Mouse (Mus musculus) G1E (cell line): Measurements from ENCODE around the gene Pi4k2a. TPM values are rescaled to one million over a fixed set of nuclear protein-coding genes. Genes with fewer than 3 reads are reported as not detected.

Experiments
- ATAC-seq: 2 replicates; pipeline ENCODE4 v1.8.0; 2016; ENCODE audit warnings: mild to moderate bottlenecking; ENCODE audit not compliant: insufficient number of reproducible peaks, poor library complexity, low FRiP score, severe bottlenecking; ENCODE audit errors: extremely low read depth
- DNase-seq: peaks from one replicate; pipeline ENCODE4 v3.0.0; 2012; ENCODE audit warnings: low spot score
- H3K27me3 ChIP-seq: 2 replicates; pipeline ENCODE4 v1.6.1; 2012; ENCODE audit warnings: mild to moderate bottlenecking, low read length, inconsistent platforms; ENCODE audit not compliant: insufficient read depth
- H3K36me3 ChIP-seq: replicated peaks from 2 replicates; pipeline ENCODE3; 2012; ENCODE audit warnings: mild to moderate bottlenecking, inconsistent platforms
- H3K4me1 ChIP-seq: 2 replicates; pipeline ENCODE4 v1.6.1; 2012; ENCODE audit warnings: low read depth, low read length, inconsistent platforms, mixed read lengths; ENCODE audit not compliant: insufficient read depth
- H3K4me3 ChIP-seq: 2 replicates; pipeline ENCODE4 v1.5.1; 2012; ENCODE audit warnings: low read depth, mild to moderate bottlenecking, inconsistent platforms, low read length, moderate library complexity, mixed read lengths
- H3K9me3 ChIP-seq: replicated peaks from 2 replicates; pipeline ENCODE4 v1.6.1; 2012; ENCODE audit warnings: inconsistent platforms
- CTCF ChIP-seq: IDR thresholded peaks from 2 replicates; pipeline ENCODE4 v1.5.1; 2012; ENCODE audit warnings: low read depth, low read length, inconsistent platforms, mixed read lengths
- GATA1 ChIP-seq: IDR thresholded peaks from 2 replicates; pipeline ENCODE4 v1.6.1; 2012; ENCODE audit warnings: borderline replicate concordance, low read length, inconsistent platforms, mixed read lengths
- GATA2 ChIP-seq: IDR thresholded peaks from 2 replicates; pipeline ENCODE4 v1.6.1; 2012; ENCODE audit warnings: low read depth, low read length, inconsistent platforms, borderline replicate concordance
- POLR2AphosphoS5 ChIP-seq: IDR thresholded peaks from 2 replicates; pipeline ENCODE4 v1.6.1; 2012; ENCODE audit warnings: low read depth, low read length, inconsistent platforms; ENCODE audit not compliant: insufficient replicate concordance
- TAL1 ChIP-seq: conservative IDR thresholded peaks from 2 replicates; pipeline ENCODE4 v1.6.1; 2012; ENCODE audit warnings: low read depth, low read length, inconsistent platforms, mixed read lengths
- polyA plus RNA-seq: library from polyadenylated mRNA; stranded (reverse); fragments of >175 nt; gene quantifications from 2 replicates; pipeline ENCODE4 v1.2.3, GENCODE M21; 2012
- total RNA-seq, 2 experiments: library from RNA; stranded (forward) in 1 of 2; stranded (reverse) in 1 of 2; fragments of 200-1000 nt in 1 of 2; fragments of >200 nt in 1 of 2; fragmentation: Nextera tagmentation in 1 of 2; gene quantifications; 2 replicates each; pipeline ENCODE4 v1.2.3; 2014 to 2017

Pi4k2a gene
- total and polyA plus RNA-seq, 3 experiments: 5.5 to 14.5 (median 10.7) TPM

DNA sequence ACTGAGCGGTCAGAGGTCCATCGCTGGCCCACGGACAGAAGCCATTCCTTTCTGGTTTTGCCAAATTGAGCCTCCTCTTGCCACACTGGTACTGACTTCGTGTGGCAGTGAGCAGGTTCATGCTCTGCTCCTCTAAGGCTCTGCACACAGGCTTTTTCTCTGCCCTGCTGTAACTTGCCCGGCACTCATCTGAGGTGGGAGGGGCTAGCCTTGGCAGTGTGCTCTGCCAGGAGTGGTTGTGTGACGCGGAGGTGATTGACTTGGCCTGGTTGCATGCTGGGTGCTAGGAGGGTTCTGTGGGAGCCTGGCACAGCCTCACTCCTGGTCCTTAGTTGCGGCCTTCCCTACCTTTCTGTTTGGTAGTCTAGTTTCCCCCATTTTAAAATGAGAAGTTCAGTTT lies 30.2 kb downstream of the Pi4k2a start:
- Histone ChIP-seq H3K27me3 (no peaks in the 10 kb centered on the region), H3K4me3 (no peak overlapping the region), H3K36me3 (peaks cover 90% of the 10 kb centered on the region), H3K4me1 (peaks cover 4% of the 10 kb centered on the region), H3K9me3 (no peaks in the 10 kb centered on the region)
- ATAC-seq (no peak), DNase-seq (no peak)
- TF ChIP-seq TAL1 (no peak), CTCF (no peak), POLR2AphosphoS5 (no peak), GATA2 (no peak), GATA1 (no peak)

DNA sequence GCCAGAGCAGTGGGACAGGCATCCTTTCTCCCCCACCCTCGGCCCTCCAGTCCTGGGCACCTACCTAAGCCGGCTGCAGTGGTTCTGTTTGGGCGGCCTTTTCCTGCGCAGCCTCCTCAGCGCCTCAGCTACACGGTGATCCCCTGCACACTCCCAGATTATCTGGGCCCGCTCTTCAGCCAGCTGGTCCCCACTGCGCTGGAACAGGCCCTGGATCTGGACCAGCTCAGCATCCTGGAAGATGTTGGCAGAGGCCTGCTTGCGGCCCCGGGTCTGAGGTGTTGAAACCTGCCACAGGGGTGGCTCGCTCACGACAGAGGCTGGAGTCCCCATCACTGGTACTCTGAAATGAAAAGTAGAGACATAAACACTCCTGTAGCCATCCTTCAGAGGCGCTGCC lies 34.4 kb downstream of the Pi4k2a start:
- ATAC-seq (no peak), DNase-seq (no peak)
- Histone ChIP-seq H3K36me3 (peaks cover 63% of the 10 kb centered on the region), H3K27me3 (no peaks in the 10 kb centered on the region), H3K4me3 (no peak overlapping the region), H3K4me1 (peaks cover 44% of the 10 kb centered on the region), H3K9me3 (no peaks in the 10 kb centered on the region)
- TF ChIP-seq GATA1 (no peak), CTCF (no peak), POLR2AphosphoS5 (no peak), GATA2 (no peak), TAL1 (no peak)

DNA sequence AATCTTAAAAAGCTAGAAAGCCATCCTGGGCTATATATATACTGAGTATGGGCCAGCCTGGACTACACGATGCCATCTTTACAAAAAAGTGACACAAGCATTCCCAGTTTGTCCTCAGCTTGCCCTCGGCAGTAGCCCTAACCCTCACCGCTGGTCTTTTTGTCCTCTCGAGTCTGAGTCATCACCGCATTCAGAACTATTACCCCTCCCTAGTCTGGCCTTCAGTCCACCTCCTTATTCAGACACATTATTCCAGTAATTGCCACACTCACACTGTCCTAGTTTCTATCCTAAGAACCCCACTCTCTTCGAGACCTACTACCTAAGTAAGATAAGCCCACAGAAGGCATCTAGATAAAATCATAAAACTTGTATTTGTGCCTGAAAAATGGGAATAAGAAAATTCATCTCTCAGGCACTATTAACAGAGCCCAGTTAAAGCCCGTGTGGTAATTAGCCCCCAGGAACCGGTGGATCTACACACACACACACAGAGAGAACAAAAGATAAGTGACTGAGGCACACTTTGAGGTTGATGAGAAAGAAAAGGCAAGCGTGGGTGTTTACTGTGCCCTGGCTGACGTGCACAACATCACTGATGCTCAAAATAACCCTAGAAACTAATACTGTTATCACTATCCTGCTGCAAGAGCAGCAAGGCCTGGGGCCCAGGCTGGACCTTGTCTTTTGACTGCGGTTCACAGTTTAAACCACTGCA lies 35.4 kb downstream of the Pi4k2a start:
- 0 out of 2 replicates have a peak, but pooled peaks cover 4% of the 10 kb centered on the region for H3K27me3 ChIP-seq
- no peak overlapping the region for H3K4me3 ChIP-seq
- ATAC-seq: no peak
- TF ChIP-seq GATA2: no peak
- no peak for TF ChIP-seq POLR2AphosphoS5
- no peak for TF ChIP-seq TAL1
- no peak for TF ChIP-seq GATA1
- TF ChIP-seq CTCF: no peak
- H3K4me1 ChIP-seq: peaks cover 52% of the 10 kb centered on the region
- H3K36me3 ChIP-seq: peaks cover 54% of the 10 kb centered on the region
- DNase-seq: no peak
- H3K9me3 ChIP-seq: no peaks in the 10 kb centered on the region

DNA sequence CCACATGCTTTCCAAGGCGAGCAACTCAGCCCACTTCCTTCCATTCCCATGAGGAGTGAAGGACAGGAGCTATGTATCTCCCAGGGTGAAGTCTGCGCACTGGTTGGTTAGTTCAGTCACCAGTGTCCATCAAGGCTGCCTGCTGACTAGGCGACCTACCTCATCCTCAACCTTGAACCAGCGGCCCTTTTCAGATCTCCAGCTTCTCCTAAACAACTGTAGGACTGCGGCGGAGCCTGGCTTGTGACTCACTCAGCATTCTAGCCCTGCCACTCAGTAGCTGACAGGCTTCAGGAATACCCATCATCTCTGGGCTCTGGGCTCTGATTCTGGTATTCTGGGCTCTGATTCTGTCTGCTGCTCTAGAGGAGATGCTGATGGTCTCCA lies 35.9 kb downstream of the Pi4k2a start:
- no peak for TF ChIP-seq POLR2AphosphoS5
- no peak for TF ChIP-seq CTCF
- TF ChIP-seq GATA2: no peak
- TF ChIP-seq TAL1: no peak
- no peak for DNase-seq
- Histone ChIP-seq H3K27me3 (0 out of 2 replicates have a peak, but pooled peaks cover 4% of the 10 kb centered on the region), H3K36me3 (peaks cover 49% of the 10 kb centered on the region), H3K4me1 (peaks cover 56% of the 10 kb centered on the region), H3K9me3 (no peaks in the 10 kb centered on the region), H3K4me3 (no peak overlapping the region)
- no peak for ATAC-seq

DNA sequence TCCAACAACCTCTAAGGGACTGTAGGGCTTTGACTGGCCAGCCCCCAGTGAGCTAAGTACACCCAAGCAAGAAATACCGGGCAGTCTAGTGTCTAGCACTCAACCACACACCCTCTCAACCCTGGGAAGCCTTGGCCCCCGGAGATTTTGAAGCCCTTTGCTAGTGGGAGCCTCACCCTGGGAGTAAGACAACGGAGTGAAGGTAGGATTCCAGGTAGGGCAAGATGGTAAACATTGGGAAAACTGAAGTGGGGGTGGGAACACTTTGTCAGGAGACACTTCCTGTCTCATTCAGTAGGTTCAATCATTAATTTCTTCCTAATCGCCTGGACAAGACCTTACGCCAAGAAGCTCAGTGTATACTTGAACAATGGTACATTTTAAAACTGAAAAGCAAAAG lies 36.8 kb downstream of the Pi4k2a start:
- DNase-seq (no peak), ATAC-seq (no peak)
- H3K4me1 ChIP-seq: peaks cover 56% of the 10 kb centered on the region
- H3K9me3 ChIP-seq: no peaks in the 10 kb centered on the region
- peaks cover 43% of the 10 kb centered on the region for H3K36me3 ChIP-seq
- 0 out of 2 replicates have a peak, but pooled peaks cover 4% of the 10 kb centered on the region for H3K27me3 ChIP-seq
- H3K4me3 ChIP-seq: no peak overlapping the region
- TF ChIP-seq POLR2AphosphoS5: no peak
- TF ChIP-seq GATA2: no peak
- TF ChIP-seq GATA1: no peak
- TF ChIP-seq CTCF: no peak
- TF ChIP-seq TAL1: no peak

DNA sequence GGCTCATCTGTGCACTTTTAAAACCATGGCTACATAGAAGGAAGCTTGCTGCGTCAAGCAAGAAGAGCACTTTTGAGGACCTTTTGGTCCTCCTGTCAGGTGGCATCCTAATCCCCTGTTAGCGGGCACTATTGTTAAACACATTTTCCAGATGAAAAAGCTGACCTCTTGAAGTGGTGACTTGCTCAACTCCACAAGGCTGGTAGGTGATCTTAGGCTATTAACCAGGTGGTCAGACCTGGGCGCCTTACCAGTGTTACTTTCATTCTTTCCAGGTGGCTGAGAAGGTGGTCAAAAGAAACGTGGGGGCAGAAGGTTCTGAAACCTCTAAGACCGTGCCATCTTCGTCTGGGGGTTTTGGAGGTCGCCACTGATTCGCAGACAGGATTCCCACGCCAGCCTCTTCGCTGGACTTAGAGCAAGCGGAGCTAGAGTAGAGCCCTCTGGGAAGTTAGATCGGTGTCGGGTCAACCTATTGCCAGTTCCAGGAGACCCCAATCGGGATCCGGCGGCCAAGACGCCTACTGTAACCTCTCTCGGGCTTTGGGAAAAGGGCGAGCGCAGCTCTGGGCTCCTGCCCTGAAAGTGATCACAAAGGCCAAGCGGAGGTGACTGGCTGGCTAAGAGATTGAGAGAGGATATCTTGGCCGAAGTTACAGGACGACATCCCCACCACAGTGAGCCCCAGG lies 37.9 kb downstream of the Pi4k2a start:
- ATAC-seq: no peak
- Histone ChIP-seq H3K4me1 (peaks cover 56% of the 10 kb centered on the region), H3K36me3 (peaks cover 34% of the 10 kb centered on the region), H3K27me3 (peaks cover 5% of the 10 kb centered on the region; the same call in 1 of the 2 replicates), H3K4me3 (peak overlapping the region; percentile 77), H3K9me3 (no peaks in the 10 kb centered on the region)
- TF ChIP-seq GATA2 (no peak), GATA1 (no peak), CTCF (no peak), TAL1 (no peak), POLR2AphosphoS5 (no peak)
- no peak for DNase-seq
